Mouse (Mus musculus) neutrophil, adult 65 days (primary cell): ENCODE results near the gene Klrk1. TPM values are rescaled to one million over a fixed set of nuclear protein-coding genes. Genes with fewer than 3 reads are reported as not detected.

ENCODE experiments used
- total RNA-seq: library from RNA; stranded (reverse); gene quantifications from 2 replicates; pipeline ENCODE4 v1.2.4, GENCODE M21; 2023

Klrk1 gene
- total RNA-seq, result 0.36 and 0.57 TPM in 2 replicates

GRCm38 (mm10) chr6:129623735-129624134 lies at the start of gene Klrk1:
Gene Klrk1, minus strand, starts transcription at chr6:129623864.

GRCm38 (mm10) chr6:129660589-129660988 lies 36.9 kb upstream of the Klrk1 start, which contains the start of gene Klrc2:
Gene Klrc2, minus strand, starts transcription at chr6:129660689.

DNA sequence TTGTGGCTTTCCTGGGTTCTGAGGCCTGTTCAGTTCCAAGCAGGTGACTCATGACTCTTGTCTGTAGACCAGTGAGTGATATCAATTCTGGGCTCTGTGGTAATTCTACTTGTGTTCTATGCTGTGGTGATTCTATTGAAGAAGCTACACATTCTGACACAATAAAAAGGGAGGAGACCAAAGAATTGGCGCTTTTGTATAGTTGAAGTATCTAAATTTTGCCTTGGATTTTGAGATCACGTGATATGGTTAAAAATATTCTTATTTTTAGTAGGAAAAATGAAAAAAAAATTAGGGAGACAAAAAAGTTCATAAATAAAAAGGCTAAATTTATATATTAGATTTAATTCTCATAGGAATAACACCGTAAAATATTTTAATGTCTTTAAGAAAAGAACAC lies 19.6 kb upstream of the Klrk1 start, which contains the start of gene Klrc3:
Gene Klrc3 (minus strand): TSS at position 101 of the 400 bp plus-strand sequence.

DNA sequence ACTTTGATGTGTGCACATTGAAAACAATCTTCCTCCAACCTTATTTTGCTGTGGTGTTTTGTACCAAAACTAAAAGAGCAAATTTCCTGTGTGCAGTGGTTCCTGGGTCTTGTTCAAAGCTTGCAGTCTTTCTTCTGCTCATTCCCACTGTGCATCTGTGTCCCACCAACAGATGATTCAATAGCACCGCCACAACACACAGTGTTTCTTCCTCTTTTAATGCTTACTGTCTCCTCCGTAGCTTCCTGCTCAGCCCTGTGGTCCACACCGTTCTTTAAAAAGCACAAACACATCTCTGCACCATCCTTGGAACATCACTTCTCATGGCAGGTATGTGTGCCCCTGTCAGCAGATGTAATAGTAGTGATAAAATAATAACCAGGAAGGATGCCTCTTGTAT lies 32.2 kb downstream of the Klrk1 start, which contains the start of gene Klrd1:
Gene Klrd1 (plus strand): TSS at position 275 of the 400 bp plus-strand sequence.

DNA sequence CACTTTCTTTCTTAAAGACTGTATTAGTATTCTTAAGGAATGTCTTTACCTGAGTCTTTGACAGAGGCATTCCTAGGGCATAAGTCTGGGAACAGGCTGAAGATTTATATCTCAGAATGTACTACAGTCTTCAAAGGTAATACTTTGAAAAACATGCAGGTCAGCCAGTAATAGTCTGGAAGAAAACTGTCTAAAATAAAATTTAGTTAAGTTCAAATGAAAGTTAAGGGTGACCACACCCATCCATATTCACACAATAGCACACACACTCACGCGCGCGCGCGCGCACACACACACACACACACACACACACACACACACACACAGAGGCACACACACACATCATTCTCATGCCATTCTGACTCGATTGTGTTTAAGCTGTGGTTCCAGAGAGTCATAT lies 46.1 kb downstream of the Klrk1 start, which contains the start of gene Klre1:
Gene Klre1 (plus strand): TSS at position 301 of the 400 bp plus-strand sequence.

Other genes starting within 250 kb of the Klrk1 start
- not detected in 2 replicates for gene Clec12b, start 238.0 kb downstream of the Klrk1 start, total RNA-seq
- 12.0 and 13.0 TPM in 2 replicates for gene Clec1b, start 226.6 kb downstream of the Klrk1 start, total RNA-seq
- gene Clec9a, start 215.0 kb downstream of the Klrk1 start, total RNA-seq, result 0.92 and 2.7 TPM in 2 replicates
- 0.23 and 0.57 TPM in 2 replicates for gene Clec1a, start 171.9 kb downstream of the Klrk1 start, total RNA-seq
- 35.0 and 36.3 TPM in 2 replicates for gene Olr1, start 116.7 kb downstream of the Klrk1 start, total RNA-seq
- 0.91 and 1.1 TPM in 2 replicates for gene Tmem52b, start 111.3 kb downstream of the Klrk1 start, total RNA-seq
- 27.8 and 30.0 TPM in 2 replicates for gene Gabarapl1, start 90.7 kb downstream of the Klrk1 start, total RNA-seq
- gene Klre1, start 46.0 kb downstream of the Klrk1 start, total RNA-seq, result not detected in 2 replicates
- gene Klrd1, start 32.1 kb downstream of the Klrk1 start, total RNA-seq, result 0.54 and 0.77 TPM in 2 replicates
- not detected in 2 replicates for gene Klrc3, start 19.5 kb upstream of the Klrk1 start, total RNA-seq
- gene Klrc2, start 36.8 kb upstream of the Klrk1 start, total RNA-seq, result not detected in 2 replicates
- not detected in 2 replicates for gene Klrc1, start 55.1 kb upstream of the Klrk1 start, total RNA-seq
- gene Klri1, start 93.3 kb upstream of the Klrk1 start, total RNA-seq, result not detected in 2 replicates
- not detected in 2 replicates for gene Klri2, start 116.6 kb upstream of the Klrk1 start, total RNA-seq
- gene Gm156, start 160.4 kb upstream of the Klrk1 start, total RNA-seq, result not detected in 2 replicates
- gene Gm17631, start 238.8 kb upstream of the Klrk1 start, total RNA-seq, result not detected in 2 replicates